Mouse (Mus musculus) right cerebral cortex, adult 18-20 months (tissue): ENCODE results near the gene Ewsr1.
"Not testable (repeated sequence)": the region's sequence is repeated elsewhere in the genome, so short reads cannot be mapped to it uniquely, and the experiment has no call there.

Experiments used
- DNase-seq: peaks from one replicate; pipeline ENCODE4 v3.0.0; 2022; ENCODE audit warnings: mixed read lengths

Gene Ewsr1

DNA sequence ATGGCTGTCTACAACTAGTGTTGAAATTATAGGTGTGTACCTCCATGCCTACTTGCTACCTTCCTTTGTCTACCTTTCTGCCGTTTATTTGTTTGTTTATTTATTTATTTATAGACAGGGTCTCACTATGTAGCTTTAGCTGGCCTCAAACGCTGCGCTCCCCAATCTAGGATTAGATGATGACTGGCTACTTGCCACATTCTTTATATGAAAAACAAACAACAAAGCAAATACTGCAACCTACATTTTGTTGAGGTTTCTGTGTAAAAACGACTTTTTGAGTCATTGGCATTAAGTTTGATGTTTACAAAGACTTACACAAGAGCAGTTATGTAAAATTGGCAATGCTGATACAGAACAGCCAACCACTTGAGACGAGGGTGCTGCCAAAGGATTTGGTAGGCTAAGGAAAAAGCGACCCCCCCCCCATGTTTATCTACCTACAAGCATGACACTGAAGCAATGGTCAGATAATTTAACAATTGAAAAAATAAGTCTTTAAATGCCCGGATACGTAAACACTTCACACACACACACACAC lies 2.5 kb downstream of the Ewsr1 start:
- no peak for DNase-seq

DNA sequence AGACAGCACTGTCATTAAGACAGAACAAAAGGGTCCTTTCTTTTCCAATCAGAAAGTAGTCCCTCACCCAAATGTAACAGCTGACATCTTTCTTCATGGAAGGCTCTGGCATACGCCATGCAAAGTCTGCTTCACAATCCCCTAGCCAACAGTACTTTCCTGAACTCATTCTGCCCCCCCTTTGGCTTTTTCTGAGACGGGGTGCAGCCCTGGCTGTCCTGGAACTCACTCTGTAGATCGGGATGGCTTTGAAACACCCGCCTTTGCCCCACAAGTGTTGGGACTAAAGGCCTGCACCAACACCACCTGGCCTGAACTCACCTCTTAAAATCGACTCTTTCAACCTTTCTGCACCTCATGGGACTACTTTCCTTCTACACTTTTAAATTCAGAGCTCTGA lies 3.2 kb downstream of the Ewsr1 start:
- no peak for DNase-seq

DNA sequence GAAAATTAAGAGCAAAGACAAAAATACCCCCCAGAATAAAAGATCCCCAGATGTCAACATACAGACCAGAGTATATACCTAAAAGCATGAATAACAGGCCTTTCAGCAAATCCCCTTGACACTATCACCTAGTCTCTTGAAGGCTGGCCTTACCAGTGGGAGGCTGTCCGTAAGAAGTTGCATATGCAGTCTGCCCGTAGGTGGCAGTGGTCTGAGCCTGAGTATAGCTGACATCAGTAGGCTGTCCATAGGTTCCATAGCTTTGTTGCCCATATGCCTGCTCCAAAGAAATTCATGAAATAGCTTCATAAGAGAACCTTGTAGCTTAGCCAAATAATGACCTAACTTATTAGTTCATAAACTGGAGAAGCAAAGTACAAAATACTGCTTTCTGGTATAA lies 7.4 kb downstream of the Ewsr1 start:
- no peak for DNase-seq

DNA sequence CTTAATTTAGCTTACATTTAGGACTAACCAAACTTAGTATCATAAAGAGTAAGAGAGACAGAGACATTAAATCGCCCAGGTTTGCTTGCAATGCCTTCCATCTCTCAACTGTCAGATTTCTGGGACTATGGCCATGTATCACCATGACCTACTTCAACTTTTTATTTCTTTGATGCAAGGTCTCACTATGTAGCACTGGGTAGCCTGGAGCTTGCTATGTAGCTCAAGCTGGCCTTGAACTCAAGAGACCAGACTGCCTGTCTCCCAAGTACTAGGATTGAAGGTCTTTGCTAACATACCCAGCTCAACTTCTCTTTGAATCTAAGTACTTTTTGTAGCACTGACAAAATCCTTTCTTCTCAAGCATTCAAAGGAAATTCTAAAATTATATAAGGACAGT lies 9.9 kb downstream of the Ewsr1 start:
- no peak for DNase-seq

DNA sequence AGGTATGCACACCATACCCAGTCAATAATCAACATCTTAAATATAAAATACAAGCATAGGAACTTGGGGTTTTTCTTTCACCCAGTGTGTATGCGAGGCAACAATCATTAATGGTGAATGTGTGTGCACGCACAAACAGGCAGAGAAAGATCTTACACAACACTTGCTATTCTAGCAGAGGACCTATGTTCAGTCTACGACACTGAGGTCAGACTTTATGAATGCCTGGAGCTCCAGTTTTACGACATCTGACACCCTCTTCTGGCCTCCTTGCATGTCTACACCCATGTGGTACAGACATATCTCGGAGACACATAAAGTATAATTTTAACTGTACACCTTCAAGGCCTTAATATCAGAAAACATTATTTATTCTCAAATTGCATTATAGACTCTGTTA lies 22.2 kb downstream of the Ewsr1 start:
- DNase-seq = not testable (repeated sequence)

DNA sequence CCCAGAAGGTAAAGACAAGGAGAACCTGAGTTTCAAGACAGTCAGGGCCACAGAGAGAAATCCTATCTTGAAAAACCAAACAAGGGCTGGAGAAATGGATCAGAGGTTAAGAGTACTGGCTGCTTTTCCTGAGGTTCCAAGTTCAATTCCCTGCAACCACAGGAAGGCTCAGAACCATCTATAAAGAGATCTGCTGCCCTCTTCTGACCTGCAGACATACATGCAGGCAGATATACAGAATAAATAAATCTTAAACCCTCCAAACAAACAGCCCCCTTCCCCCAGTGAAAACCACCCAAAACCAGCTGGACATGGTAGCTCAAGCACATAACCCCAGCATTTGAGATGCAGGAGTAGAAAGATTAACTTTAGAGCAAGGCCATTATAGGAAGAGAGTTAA lies 23.3 kb downstream of the Ewsr1 start:
- DNase-seq = no peak

DNA sequence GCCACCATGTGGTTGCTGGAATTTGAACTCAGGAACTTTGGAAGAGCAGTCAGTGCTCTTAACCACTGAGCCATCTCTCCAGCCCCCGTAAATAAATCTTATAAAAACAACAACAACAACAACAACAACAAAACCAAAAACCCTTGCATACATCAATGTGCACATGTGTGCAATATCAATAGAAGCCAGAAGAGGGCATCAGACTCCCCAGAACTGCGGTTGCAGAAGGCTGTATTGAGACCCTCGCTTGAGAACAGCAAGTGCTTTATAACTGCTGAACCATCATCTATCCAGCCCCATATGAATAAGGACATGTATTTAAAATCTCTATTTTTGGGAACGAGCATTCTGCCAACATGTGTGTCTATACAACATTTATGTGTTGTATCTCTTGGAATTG lies 24.2 kb downstream of the Ewsr1 start:
- DNase-seq = no peak

DNA sequence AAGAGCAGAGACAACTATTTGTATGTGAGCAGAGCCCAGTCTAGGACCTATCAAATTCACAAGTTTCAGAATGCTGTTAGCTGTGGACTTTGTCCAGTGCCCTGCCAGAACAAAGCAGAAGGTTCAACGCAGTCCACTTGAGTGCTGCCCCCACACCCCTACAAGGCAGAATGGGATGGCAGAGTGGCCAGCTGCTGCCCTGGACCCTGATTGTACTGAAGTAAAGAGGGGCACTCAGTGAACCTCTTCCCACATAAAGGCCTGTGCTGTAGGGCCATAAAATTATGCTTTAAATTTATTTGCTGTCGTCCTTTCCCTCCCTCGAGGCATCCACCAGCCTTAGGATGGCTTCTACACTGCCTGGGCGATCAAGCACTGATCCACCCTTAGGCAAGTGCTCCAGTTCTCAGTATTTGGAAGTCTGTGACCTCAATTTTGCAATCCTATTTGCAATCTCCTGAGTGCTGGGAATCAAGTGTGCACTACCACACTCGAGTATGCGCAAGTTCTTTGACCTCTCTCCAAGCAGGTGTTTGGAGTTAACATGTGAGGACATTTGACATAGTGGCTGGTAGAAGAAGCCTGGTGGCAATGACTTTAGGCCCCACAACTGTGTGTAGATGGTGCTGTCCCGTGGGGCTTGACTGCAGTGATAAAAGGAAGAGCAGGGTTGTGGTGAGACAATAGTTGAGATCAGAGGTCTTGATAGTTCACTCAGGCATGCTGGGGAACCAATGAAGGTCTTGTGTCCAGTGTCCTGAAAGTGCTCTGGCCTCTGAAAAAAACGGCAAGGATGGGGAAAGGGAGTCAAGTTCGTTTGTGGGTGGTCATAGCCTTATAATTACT lies 30.7 kb downstream of the Ewsr1 start:
- no peak for DNase-seq

DNA sequence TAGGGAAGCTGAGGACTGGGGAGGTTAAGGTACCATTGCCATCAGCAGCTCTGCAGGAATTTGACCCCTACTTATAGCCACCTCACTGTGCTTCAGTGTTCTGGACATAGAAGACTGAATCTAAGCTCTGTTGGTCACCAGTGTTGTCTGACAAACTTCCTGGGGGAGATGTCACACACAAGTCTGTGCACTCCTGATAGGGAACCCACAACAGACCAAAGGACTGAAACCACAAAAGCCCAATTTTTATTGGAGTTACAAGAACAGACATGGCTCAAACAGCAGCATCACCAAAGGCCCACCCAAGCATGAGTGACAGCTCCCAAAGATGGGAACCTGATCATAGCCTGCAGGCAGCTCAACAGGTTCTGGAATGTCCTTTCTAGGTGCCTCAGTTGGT lies 32.0 kb downstream of the Ewsr1 start:
- DNase-seq = no peak

DNA sequence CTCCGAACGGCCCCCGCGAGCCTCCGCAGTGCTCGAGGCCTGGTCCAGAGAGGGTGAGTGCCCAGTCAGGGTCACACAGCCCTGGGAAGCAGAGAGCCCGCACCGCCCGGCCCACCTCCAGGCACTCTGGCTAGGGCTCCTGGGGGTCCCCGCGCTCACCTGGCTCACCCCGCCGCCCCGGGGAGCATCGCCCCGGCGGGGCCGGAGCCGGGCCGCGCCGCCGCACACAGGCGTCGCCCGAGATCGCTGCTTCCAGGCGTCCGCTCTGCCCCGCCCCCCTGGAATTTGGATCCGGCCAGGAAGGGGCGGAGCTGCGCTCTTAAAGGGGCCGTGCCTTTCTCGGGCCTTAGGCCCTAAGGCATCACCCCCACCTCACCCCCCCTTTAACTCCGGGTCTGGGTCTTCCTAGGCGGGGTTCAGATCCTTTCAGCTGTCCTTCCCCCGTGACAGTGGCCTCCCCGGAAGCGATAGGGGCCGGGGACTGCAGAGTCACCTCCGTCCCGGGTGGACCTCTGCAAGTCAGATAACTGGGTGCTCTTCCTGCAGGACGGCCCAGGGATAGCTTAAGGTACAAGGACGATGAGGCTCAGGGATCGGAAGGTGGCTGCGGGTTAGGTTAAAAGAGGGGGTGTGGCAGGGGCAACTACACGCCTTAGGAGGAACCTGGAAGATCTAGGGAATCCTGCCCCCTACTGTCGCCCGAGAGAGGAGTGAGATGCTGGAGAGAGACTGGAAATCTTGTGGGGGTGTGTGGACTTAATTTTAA lies 33.8 kb downstream of the Ewsr1 start, which contains the start of gene Gas2l1:
Gas2l1 (minus strand) TSS at position 272 of the 766 bp plus-strand sequence.
- peak; percentile 90 for DNase-seq

DNA sequence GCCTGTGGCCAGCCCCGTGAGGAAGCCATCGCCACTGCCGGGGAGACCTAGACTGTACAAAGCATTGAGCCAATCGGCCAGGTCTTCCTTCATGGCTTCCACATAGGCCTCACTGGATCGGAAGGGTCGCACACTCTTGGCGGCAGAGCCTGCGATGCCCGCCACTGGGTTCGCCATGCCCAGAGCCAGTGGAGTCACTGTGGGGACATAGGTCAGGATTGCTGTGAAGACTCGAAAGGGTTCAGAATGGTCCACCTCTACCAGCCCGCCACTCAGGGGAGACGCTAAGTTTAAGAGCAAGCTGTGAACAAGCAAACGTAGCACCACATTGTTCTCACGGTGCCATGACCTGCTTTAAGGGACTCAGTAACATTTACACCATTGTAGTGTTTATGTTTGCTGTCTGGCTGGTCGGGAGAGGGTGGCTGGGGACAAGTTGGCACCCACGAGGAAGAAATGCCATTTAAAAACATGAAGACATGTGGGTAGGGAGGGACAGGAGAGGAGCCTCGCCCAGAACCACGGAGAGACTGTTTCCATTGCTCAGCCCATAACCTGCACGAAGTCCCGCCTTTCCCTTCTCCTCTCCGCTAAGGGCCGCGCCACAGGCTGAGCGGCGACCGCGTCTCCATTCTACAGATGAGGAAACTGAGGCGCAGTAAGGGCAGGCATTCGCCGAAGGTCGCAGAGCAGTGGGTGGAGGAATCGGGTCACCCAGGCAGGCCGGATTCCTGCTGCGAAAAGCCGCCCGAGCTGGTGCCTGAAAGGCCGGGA lies 34.6 kb downstream of the Ewsr1 start:
- DNase-seq = no peak

DNA sequence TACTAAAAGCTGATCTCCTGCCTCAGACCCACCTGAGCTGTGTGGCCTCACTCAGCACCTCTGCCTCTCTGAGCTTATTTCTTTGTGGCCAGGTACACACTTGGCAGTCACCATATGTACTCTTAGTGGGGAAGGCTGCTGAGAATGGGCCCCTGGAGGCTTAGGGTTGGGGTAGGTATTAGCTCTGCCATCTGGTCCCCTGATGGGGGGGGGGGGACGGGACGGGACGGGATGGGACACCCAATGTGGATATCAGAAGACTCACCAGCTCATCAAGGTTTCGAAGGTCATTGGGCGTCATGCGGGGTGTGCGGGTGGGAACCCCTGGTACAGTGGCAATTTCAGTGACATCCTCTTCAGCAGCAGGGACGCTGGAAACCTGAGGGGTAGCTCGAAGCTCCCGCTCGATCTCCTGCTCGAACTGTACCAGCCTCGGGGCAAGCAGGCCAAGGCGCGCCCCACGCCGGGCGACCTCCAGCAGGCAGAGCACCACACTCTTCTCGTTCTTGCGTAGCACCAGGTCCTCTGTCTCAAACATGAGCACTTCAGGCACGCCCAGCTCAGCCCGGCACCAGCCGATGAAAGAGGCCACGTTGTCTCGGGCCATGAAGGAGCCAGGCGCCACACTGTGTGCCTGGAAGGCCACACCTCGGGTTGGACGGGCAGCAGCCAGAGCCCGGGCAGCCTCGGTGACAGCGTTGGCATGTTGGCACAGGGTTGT lies 35.3 kb downstream of the Ewsr1 start:
- no peak for DNase-seq

DNA sequence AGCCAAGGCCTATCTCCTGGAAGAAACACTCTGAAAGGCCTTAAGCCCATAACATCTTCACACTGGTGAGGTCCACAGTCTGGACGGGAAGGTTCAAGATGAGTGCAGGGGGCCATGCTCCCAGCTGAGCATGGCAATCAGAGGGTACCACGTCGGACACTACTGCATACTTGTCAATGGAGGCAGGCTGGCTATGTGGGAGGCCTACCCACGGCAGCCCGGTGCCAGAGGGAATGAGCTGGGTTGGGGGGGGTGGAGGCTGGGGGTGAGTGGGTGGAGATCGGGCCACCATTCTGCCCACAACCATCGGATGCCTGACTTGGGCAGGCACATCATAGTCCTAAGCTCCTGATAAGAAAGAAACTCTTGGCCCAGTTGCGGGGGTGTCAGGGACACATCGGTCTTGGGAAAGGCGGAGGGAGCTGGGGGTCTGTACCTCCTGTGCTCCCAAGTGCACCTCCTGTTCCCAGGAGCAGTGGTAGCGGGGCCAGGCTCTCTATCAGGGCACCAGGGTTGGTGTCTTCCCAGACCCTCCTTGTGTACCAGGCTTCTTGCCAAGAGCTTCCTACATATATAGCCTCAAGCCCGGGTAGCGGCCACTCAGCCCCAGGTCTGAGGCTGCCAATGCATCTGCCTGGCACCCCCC lies 36.1 kb downstream of the Ewsr1 start:
- DNase-seq = no peak

DNA sequence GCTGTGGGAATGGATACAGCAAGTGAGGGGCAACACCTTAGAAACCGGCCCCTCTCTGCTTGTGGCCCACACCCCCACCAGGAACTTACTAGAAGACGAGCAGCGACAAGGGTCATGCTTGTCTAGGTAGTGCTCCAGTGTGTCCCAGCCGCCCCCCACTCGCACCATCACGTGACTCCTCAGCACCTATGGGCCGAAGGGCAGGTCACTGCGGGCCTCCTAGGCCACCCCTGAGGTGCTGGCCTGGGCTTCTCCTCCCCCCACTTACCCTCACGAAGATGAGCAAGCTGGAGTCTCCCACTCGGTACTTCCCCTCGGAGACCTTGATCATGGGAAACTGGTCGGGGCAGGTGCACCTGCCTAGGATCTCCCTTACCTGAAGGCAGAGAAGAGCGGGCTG lies 36.7 kb downstream of the Ewsr1 start:
- no peak for DNase-seq

DNA sequence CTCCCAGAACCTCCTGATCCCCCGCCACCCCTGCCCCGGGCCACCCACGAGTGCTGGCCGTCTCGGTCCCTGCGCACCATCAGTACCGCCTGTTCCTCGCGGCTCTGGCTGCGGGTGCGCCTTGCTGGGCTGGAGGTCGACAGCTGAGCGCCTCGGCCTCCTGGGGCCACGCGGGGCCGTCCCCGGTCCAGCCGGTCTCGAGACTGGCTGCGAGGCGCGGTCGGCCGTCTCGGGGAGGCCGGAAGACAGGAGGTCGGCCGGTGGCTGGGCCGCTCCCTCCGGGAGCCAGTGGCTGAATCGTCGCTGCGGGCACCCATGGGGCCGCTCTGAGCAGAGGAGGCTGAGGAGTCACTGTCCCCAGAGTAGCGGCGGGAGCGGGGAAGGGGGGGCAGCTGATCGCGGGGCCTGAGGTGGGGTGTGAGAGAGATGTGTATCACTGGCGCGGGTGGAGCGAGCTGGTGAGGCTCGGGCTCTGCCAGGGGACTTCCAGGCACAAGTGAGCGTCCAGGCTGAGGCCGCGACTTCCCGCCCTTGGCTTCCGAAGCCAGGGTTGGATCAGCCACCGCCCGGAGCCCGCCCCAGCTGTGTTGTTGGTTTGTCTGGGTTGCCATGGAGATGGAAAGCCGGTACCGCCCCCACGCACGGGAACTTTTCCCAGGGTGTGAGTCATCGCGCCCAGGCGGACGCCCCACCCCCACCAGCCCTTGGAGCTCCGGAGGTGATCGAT lies 37.5 kb downstream of the Ewsr1 start:
- DNase-seq = peak; percentile 96

DNA sequence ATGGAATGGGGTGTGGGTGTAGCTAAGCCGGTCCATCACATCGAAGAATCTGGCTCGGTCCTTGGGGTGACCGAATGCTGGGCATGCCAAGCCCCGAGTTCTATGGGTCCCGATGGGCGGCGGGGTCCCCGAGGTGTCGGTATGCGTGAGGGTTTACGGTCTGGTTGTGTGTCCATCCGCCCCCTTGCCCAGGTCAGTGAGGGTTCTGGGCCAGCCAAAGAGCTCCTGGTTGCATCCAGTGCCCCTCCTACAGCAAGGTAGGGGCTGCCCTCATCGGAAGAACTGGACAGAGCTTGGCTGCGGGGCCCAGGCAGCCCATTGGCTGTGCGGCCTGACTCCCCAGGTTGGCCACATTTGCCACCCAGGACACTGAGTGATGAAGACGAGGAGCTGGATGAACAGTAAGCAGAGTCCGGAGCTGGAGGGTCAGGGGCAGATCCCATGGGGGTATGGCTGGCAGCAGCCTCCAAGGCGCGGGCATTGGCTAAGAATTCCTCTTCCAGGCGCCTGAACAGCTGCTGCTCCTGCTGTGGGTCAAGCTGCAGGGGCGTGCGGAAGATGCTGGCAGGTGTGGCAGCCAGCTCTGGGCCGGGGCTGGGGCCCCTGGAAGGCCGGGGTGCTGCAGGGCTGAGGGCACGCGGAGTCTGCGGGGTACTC lies 38.2 kb downstream of the Ewsr1 start:
- DNase-seq = no peak

DNA sequence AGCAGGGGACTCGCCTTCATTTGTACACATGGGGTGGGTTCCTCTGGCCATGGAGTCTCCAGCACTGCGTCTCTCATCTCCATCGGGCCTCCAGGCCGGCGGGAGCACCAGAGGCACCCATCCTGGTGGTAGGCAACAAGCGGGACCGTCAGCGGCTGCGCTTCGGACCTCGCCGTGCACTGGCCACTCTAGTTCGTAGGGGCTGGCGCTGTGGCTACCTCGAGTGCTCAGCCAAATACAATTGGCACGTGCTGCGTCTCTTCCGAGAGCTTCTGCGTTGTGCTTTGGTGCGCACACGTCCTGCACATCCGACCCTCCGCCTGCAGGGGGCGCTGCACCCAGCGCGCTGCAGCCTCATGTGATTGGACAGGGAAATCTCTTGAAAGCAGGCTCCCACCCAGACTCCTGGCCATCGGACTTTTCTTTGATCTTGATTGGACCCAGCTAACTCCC lies 39.3 kb downstream of the Ewsr1 start:
- DNase-seq = peak; percentile 63

DNA sequence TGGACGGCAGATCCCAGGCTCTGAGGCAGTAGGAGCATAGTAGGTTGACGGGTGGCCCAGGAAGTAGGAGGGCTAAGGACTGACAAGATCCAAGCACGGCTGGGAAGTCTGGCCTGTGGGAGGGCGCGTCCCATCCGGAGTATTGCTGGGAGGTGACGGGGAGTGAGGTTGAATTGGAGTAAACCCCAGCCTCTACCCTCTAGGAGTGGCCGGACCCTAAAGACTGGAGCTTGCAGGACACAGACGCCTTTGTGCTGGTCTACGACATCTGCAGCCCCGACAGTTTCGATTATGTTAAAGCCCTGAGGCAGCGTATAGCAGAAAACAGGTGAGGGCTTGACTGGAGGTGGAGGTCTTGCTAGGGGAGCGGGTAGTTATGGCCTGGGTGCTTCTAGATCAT lies 39.8 kb downstream of the Ewsr1 start:
- no peak for DNase-seq

DNA sequence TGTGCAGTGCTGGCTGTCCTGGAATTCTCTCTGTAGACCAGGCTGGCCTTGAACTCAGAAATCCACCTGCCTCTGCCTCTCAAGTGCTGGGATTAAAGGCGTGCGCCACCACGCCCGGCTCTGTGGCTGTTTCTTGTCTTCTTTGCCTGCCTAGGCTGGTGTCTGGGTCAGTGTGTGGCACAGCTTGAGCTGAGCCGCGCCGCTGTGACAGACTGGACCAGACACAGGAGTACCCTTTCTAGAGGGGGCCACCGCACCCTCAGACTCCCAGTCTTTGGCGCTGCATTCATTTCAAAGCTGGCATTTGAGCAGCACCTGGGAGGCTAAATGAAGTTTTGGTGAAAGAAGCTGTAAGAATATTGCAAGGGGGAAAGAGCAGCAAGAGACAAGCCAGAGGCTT lies 40.3 kb downstream of the Ewsr1 start:
- DNase-seq = no peak

DNA sequence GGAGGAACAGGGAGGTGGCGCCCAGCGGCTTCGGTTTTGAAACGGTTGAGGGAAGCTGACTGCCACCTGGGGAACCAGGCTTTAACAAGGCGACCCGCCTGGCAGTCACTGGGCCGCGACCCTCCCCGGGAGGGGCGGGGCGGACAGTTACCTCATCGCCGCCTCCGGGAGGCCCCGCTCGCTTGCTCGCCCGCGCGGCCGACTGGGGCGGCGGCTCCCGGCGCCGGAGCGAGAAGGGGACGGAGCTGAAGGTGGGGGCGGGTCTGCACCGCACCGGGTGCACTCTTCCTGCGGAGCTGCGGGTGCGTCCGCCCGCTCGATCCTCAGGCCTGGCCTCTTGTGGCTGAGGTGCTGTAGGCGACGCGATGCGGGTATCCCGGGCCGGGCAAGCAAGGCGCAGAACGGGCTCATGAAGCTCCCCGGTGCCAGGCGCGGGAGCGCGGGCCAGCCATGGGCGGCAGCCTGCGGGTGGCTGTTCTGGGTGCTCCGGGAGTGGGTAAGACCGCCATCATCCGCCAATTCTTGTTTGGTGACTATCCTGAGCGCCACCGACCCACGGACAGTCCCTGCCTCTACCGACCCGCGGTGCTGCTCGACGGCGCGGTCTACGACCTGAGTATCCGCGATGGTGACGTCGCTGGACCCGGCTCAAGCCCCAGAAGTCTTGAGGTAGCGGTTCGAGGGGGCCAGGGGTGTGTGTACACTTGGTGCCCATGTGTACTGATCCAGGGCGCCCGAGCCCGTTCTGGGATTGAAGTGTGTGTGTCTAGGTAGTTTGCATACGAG lies 41.0 kb downstream of the Ewsr1 start, which contains the start of gene Rasl10a:
Rasl10a (plus strand) TSS at position 273 of the 786 bp plus-strand sequence.
- peak; percentile 62 for DNase-seq
